Mouse (Mus musculus): ENCODE measurements around the gene Stmnd1.
A peak's percentile ranks its signal among the peaks of the same experiment; 100 is the strongest.
"Not testable (repeated sequence)": the region's sequence is repeated elsewhere in the genome, so short reads cannot be mapped to it uniquely, and the experiment has no call there.

Gene Stmnd1

DNA sequence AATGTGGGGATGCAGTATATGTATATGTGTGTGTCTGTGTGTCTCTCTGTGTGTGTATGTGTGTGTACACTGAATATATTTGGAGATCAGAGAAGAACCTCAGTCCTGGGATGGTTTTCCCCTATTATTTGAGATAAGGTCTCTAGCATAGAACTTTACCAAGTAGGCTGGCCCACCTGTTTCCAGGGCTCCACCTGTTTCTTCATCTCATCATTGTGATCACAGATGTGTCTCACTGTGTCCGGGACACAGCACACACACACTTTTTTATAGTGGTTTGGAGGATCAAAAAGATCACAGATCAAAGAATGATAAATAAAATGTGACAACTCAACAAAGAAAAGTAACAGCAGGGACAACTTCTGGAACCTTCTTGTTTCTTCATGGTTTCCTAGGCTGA lies 17.0 kb downstream of the Stmnd1 start:
- no peak for DNase-seq (ENCODE audit: low read depth)

DNA sequence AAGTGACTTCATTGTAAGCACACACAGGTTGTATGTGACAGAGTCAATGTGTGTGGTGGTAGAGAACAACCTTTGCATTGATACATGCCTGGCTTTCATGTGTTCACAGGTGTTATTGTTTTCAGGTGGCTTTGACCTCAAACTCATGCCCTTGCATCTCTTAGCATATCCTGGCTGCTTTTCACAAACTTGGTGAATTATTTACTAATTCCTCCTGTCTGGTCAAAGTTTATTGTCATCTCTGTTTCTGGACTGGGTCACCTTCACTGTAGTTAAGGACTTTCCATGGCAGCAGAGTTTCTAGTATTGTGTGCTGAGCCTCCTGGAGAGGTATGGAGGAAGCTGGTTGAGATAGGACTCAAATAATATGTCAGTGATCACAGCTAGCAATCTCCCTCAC lies 20.8 kb downstream of the Stmnd1 start:
- no peak for DNase-seq (ENCODE audit: low read depth)

DNA sequence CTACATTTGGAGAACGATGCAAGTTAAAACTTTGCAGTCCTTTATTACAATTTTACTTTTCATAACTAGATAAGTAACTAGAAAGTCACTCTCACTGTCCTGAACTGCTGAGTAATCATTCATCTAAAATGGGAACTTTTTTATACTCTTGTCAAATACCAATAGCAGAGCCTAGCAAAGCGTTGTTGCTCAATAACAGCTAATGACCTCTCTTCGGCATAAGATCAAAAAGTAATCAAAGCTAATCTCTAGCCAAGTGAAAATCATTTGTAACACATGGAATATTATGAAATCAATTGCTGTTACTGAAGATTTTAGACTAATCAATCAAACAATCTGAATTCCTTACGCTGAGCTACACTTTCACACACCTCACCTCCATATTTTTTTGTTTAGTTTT lies 24.2 kb downstream of the Stmnd1 start:
- DNase-seq (ENCODE audit: low read depth): no peak

DNA sequence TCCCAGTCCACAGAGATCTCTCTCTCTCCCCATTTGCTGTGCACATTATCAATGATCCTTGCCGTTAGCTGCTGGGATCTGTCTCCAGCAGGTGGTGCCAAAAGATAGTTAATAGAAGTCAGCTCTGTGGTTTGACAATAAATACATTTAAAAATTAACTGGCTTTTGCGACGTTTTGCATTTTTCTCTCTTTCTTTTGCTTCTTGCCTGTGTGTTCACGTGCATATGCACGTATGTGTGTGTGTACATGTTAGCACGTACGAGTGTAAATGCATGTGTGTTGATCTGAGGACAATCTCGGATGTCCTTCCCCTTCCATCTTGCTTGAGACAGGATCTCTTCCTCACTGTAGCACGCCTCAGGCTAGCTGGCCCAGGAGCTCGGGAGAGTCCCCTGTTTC lies 37.3 kb downstream of the Stmnd1 start:
- peak; percentile 34 for DNase-seq (ENCODE audit: low read depth)

DNA sequence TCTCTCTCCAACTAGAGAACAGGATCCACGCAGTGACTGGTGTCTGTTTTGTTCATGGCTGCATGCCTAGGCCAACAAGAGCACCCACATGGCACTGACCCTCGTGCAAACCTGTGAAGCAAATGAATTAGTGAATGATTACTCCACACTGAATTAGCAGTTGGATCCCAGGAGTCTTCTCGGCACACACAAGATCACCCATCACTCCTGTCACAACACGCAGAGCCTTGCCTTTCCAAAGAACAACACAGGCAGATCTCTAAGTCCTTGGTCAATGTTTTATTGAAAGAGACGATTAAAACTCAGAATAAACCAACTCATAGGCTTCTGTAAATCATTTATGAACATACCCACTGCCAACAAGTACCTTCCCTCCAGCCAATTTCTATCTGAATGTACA lies 39.7 kb downstream of the Stmnd1 start:
- no peak for DNase-seq (ENCODE audit: low read depth)

DNA sequence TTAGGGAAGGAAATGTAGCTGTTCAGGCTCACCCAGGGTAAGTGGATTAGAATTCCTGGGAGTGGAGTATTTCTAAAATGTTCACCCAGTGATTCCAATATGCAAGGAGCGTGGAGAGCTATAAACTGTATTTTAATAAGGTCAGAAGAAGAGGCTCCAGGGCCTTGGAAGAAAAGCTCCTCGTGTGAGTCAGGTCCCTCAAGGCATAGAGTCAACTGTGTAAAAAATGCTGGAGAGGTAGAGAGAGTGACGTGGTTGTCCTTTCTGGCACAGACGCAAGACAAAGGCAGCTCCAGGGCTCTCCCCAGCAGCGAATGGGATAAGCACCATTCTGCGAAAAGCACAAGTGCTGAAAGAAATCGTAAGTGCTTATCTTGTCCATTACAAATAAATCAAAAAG lies 41.6 kb downstream of the Stmnd1 start:
- DNase-seq (ENCODE audit: low read depth): no peak

DNA sequence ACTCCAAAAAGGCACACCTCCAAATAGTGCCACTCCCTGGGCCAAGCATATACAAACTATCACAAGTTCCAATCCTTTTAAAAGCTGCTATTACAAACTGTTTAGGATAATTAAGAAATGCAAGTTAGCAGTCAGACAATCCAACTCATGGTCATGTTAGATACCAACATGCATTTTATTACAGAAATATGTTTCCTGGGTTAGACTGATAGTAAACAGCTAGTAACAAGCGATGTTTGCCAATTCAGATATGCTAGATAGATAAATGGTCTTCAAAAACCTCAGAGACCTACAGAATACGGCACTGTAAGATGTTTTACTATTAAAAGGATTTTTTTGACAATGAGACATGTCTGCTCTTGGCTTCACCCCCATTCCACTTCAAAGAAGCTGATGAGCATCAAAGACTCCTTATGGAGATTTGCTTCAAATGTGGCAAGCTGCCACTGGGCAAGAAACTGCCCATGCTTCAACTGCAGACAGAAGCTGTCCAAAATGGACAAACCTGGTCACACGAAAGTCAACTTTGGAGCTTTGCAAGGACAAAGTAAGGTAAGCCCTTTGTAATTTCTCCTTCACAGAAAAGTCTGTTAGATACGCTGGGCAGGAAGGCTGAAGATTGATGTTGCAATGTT lies 52.9 kb downstream of the Stmnd1 start:
- no peak for DNase-seq (ENCODE audit: low read depth)

DNA sequence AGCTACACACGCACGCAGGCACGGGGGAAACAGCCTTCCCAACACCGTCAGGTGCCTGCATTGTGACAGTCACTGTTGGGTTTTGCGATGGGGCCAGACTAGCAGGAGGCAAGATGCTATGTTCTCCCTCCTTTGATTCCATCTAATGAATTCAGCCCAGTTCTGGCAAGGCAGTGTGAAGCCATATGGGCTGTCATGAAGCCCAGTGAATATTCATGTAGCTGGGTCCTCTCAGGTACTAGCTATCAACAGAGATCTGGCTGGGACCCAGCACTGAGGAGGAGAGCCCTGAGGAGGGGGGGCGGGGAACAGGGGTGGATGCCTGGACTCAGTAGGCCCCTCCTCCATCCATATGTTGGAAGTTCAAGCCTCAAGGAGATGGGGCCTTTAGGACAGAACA lies 61.5 kb downstream of the Stmnd1 start:
- DNase-seq (ENCODE audit: low read depth): no peak

DNA sequence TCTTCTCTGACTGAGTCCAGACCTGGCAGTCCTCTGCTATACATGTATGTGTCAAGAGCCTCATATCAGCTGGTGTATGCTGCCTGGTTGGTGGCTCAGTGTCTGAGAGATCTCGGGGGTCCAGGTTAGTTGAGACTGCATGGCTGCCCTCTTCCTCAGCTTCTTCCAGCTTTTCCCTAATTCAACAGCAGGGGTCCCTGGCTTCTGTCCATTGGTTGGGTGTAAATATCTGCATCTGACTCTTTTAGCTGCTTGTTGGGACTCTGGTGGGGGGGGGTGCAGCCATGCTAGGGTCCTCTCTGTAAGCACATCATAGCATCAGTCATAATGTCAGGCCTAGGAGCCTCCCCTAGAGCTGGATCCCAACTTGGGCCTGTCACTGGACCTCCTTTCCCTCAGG lies 62.8 kb downstream of the Stmnd1 start:
- DNase-seq (ENCODE audit: low read depth): not testable (repeated sequence)

DNA sequence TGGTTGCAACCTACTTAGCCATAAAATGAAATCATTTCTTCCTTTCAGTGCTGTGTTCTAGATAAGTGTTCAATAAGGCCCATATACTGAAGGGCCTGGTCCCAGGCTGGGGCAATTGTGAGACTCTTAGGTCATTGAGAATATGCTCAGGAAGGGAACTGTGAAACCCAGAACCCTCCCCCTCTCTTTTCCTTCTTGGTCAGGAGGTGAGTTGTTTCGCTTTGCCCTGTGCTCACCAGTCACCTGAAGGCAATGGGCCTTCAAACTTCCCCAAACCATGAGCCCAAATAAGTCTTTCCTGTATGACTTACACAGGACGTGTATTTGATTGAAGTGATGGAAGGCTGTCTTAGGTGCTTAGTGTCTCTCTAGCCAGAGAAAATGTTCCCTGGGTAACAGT lies 64.3 kb downstream of the Stmnd1 start:
- no peak for DNase-seq (ENCODE audit: low read depth)

DNA sequence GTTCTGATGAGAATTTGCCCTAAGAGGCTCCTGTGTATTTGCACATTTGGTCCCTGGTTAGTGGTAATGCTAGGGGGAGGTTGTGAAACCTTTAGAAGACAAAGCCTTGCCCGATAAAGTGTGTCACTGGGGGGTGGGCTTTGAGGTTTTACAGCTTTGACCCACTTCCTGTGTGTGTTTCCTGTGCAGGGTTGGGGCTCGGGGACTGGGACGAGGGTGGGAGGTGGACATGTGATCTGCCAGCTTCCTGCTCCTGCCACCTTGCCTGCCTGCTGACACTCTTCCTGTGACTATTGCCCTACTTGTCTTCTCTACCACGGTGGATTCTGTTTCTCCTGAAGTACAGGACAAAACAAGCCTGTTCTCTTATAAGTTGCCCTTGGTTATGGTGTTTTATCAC lies 66.4 kb downstream of the Stmnd1 start:
- peak; percentile 67 for DNase-seq (ENCODE audit: low read depth)

DNA sequence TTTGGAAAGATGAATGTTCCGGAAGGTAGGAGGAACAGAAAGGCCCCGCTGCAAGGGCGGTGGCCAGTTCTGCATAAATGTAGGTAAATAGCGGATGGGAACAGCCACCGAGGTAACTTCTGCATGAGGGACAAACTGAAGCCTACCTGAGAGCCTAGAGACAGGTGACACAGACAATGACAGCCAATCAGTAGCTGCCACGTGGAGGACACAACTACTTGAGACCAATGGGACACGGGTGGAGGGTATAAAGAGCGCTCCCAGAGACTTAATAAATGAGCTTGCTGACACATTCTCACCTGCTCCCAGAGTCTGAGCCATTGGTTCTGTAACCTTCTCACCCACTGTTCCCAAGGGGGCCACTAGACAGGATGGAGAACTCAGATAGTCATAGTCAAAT lies 67.1 kb downstream of the Stmnd1 start:
- no peak for DNase-seq (ENCODE audit: low read depth)

DNA sequence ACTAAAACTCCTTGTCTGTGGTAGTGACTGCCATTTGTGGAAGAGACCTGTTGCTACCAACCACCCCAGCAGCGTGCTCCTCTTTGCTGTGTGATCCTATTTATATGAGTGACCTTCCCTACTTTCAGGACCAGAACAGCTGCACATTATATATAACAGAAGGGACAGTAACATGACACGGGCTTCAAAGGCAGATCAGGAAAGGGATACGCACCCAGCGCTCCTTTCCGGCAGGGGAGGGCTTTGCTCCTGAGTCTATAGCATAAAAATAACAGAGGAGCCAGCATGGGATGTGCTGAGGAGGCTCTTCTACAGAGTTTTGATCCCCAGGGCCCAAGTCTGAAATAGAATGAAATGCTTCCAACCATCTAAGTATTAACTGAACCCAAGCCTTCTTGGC lies 67.9 kb downstream of the Stmnd1 start:
- DNase-seq (ENCODE audit: low read depth): no peak

DNA sequence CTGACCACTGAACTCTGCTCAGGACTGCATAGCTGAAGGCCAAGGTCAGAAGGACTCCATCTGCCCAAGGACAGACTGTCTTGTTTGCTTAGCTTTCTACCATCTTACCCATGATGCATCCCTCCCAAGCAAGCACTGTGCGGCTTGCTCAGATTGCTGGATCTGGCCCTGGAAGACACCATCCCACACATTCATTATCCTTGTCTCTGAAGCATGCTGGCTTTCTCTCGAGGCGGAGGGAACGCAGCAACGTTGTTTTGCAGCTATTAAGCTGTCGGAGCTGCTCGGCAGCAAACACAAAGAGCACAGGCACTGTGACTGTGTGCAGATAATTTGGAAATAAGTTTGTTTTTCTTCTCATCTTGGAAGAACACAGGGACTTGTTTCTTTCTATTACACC lies 69.7 kb downstream of the Stmnd1 start:
- no peak for DNase-seq (ENCODE audit: low read depth)

DNA sequence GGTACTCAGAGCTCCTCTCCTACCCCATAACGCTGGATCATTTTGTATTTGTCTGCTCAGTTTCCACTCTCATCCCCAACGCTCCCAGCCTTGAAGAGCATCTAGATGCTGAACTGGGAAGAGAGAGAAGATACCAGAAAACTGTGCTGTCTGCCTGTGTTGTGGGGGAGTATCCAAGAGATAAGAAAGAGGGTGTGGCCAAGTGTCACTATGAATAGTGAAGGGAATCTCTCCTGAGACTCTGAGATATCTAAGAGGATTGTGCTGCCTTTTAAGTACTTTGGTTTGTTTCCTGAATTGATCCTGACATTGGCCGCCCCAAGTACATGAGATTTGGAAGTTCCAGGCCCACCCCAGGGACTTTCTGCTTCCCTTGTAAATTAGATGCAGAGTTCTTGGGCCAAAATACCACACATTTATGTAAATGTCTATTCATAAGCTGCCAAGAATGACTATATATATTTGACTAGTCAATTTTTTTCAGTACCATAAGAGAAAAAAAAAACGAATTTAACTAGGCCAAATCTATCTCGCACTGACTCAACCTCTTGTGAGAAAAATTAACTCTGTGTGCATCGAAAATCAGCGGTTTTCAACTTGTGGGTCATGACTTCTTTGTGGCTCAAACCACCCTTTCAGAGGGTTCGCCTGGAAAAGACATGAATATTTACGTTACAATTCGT lies 73.5 kb downstream of the Stmnd1 start:
- DNase-seq (ENCODE audit: low read depth): no peak

DNA sequence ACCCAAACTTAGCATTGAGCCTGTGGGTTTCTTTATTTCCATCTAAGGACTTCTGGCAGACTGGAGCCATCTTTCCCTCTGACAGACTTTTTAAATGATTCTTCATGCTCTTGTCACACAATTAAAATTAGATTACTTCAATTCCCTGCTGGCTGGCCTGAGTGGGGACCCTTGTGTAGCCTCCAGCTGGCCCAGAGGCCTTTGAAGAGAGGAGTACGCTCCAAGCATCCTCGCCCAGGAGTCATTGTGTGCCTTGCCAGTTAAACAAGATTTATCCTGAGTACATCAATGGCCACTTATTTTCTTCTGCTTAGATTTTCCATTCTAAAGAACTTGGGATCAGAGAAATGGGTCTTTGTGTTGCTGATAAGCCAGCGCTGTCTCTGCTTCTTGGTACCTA lies 76.1 kb downstream of the Stmnd1 start:
- no peak for DNase-seq (ENCODE audit: low read depth)
